Mouse (Mus musculus): ENCODE data around the gene Tyw1. TPM values are rescaled to one million over a fixed set of nuclear protein-coding genes. Genes with fewer than 3 reads are reported as not detected.

Tyw1 gene
- 7.0 and 11.7 TPM in 2 replicates for polyA plus RNA-seq (2011; ENCODE audit: insufficient read depth, insufficient read length, low replicate concordance, missing spikeins)

- TF ChIP-seq POLR2A (IDR thresholded peaks at IDR 0.05; ENCODE audit: borderline replicate concordance, control insufficient read depth, low read depth, low read length) (peak; percentile 99), CTCF (IDR thresholded peaks at IDR 0.05; ENCODE audit: control insufficient read depth, insufficient read depth, low read length) (peak; percentile 19; the same call in 1 of the 2 replicates)
- H3K27ac ChIP-seq (ENCODE audit: control insufficient read depth, insufficient read depth, low read depth, low read length, poor library complexity) = peak within 1 kb of the TSS; percentile 92
- WGBS = under 1% methylated on average over 52 of the region's 52 CpGs
- H3K4me3 ChIP-seq (replicated peaks; ENCODE audit: control insufficient read depth, low read depth, low read length) = peak within 1 kb of the TSS; percentile 91
- H3K4me1 ChIP-seq (ENCODE audit: control insufficient read depth, insufficient read depth, low read length) = no peaks in the 10 kb centered on the region
Observed at GRCm38 (mm10) chr5:130255017-130255720, at the start of gene Tyw1, which contains the start of gene Sbds. TSS of gene Tyw1 (plus strand) at chr5:130255619. TSS of gene Sbds (minus strand) at chr5:130255530.

GRCm38 (mm10) chr5:130207299-130207698 is 48.1 kb upstream of the Tyw1 start:
- H3K4me1 ChIP-seq (ENCODE audit: control insufficient read depth, insufficient read depth, low read length) = peaks cover 9% of the 10 kb centered on the region; the same call in 1 of the 2 replicates
- H3K27ac ChIP-seq (ENCODE audit: control insufficient read depth, insufficient read depth, low read depth, low read length, poor library complexity) = no peak overlapping the region
- 92% methylated on average over 4 of the region's 4 CpGs for WGBS
- no peak overlapping the region for H3K4me3 ChIP-seq (replicated peaks; ENCODE audit: control insufficient read depth, low read depth, low read length)
- no peak for TF ChIP-seq CTCF (IDR thresholded peaks at IDR 0.05; ENCODE audit: control insufficient read depth, insufficient read depth, low read length)
- TF ChIP-seq POLR2A (IDR thresholded peaks at IDR 0.05; ENCODE audit: borderline replicate concordance, control insufficient read depth, low read depth, low read length) = no peak

GRCm38 (mm10) chr5:130212956-130213355 is 42.5 kb upstream of the Tyw1 start:
- 91% methylated on average over 11 of the region's 11 CpGs for WGBS
- H3K4me1 ChIP-seq (ENCODE audit: control insufficient read depth, insufficient read depth, low read length) = peaks cover 3% of the 10 kb centered on the region; the same call in 1 of the 2 replicates
- no peak for TF ChIP-seq CTCF (IDR thresholded peaks at IDR 0.05; ENCODE audit: control insufficient read depth, insufficient read depth, low read length)
- no peak for TF ChIP-seq POLR2A (IDR thresholded peaks at IDR 0.05; ENCODE audit: borderline replicate concordance, control insufficient read depth, low read depth, low read length)

DNA sequence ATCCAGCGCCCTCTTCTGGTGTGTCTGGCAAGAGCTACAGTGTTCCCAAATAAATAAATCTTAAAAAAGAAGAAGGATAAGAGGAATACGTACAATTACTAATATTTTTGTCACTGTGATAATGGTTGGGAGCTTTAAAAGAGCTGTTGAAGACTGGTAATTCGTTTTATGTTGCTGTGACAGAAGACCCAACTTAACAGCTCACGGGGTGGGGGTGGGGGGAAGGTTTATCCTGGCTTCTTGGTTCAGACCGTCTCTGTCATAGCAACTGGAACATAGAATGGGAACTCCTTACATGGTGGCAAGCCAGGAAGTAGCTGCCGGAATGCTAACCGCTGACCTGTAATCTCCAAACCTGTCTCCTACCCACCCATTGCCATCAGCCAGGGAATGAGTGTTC is 38.6 kb upstream of the Tyw1 start, which contains the start of gene Tmem248:
Gene Tmem248 (plus strand): TSS at position 301 of the 400 bp plus-strand sequence.
- no peak within 1 kb of the TSS for H3K27ac ChIP-seq (ENCODE audit: control insufficient read depth, insufficient read depth, low read depth, low read length, poor library complexity)
- 84% methylated on average over 7 of the region's 7 CpGs for WGBS
- no peaks in the 10 kb centered on the region for H3K4me1 ChIP-seq (ENCODE audit: control insufficient read depth, insufficient read depth, low read length)
- H3K4me3 ChIP-seq (replicated peaks; ENCODE audit: control insufficient read depth, low read depth, low read length) = no peak within 1 kb of the TSS
- no peak for TF ChIP-seq POLR2A (IDR thresholded peaks at IDR 0.05; ENCODE audit: borderline replicate concordance, control insufficient read depth, low read depth, low read length)
- no peak for TF ChIP-seq CTCF (IDR thresholded peaks at IDR 0.05; ENCODE audit: control insufficient read depth, insufficient read depth, low read length)

More at GRCm38 (mm10) chr5:130212956-130213355, 42.5 kb upstream of the Tyw1 start:
- Histone ChIP-seq H3K27ac (ENCODE audit: control insufficient read depth, insufficient read depth, low read depth, low read length, poor library complexity) (no peak overlapping the region), H3K4me3 (replicated peaks; ENCODE audit: control insufficient read depth, low read depth, low read length) (no peak overlapping the region)

- no peaks in the 10 kb centered on the region for H3K4me1 ChIP-seq (ENCODE audit: control insufficient read depth, insufficient read depth, low read length)
- TF ChIP-seq CTCF (IDR thresholded peaks at IDR 0.05; ENCODE audit: control insufficient read depth, insufficient read depth, low read length) (no peak), POLR2A (IDR thresholded peaks at IDR 0.05; ENCODE audit: borderline replicate concordance, control insufficient read depth, low read depth, low read length) (no peak)
- H3K4me3 ChIP-seq (replicated peaks; ENCODE audit: control insufficient read depth, low read depth, low read length) = no peak overlapping the region
- H3K27ac ChIP-seq (ENCODE audit: control insufficient read depth, insufficient read depth, low read depth, low read length, poor library complexity) = no peak overlapping the region
- 87% methylated on average over 4 of the region's 4 CpGs for WGBS
Observed at GRCm38 (mm10) chr5:130217406-130217805, 38.0 kb upstream of the Tyw1 start.

- 92% methylated on average over 5 of the region's 5 CpGs for WGBS
- Histone ChIP-seq H3K4me1 (ENCODE audit: control insufficient read depth, insufficient read depth, low read length) (no peaks in the 10 kb centered on the region), H3K27ac (ENCODE audit: control insufficient read depth, insufficient read depth, low read depth, low read length, poor library complexity) (no peak overlapping the region), H3K4me3 (replicated peaks; ENCODE audit: control insufficient read depth, low read depth, low read length) (no peak overlapping the region)
- TF ChIP-seq POLR2A (IDR thresholded peaks at IDR 0.05; ENCODE audit: borderline replicate concordance, control insufficient read depth, low read depth, low read length) (no peak), CTCF (IDR thresholded peaks at IDR 0.05; ENCODE audit: control insufficient read depth, insufficient read depth, low read length) (no peak)
Observed at GRCm38 (mm10) chr5:130218336-130218735, 37.1 kb upstream of the Tyw1 start.

- H3K4me3 ChIP-seq (replicated peaks; ENCODE audit: control insufficient read depth, low read depth, low read length) = no peak overlapping the region
- WGBS = 54% methylated on average over 2 of the region's 2 CpGs
Observed at GRCm38 (mm10) chr5:130221316-130221715, 34.1 kb upstream of the Tyw1 start.

GRCm38 (mm10) chr5:130221760-130222145 is 33.7 kb upstream of the Tyw1 start:
- peaks cover 1% of the 10 kb centered on the region; the same call in 1 of the 2 replicates for H3K4me1 ChIP-seq (ENCODE audit: control insufficient read depth, insufficient read depth, low read length)
- H3K4me3 ChIP-seq (replicated peaks; ENCODE audit: control insufficient read depth, low read depth, low read length) = peak overlapping the region; percentile 96
- 2% methylated on average over 10 of the region's 10 CpGs for WGBS
- H3K27ac ChIP-seq (ENCODE audit: control insufficient read depth, insufficient read depth, low read depth, low read length, poor library complexity) = peak overlapping the region; percentile 93
- TF ChIP-seq POLR2A (IDR thresholded peaks at IDR 0.05; ENCODE audit: borderline replicate concordance, control insufficient read depth, low read depth, low read length) = no peak
- TF ChIP-seq CTCF (IDR thresholded peaks at IDR 0.05; ENCODE audit: control insufficient read depth, insufficient read depth, low read length) = no peak

More at GRCm38 (mm10) chr5:130221316-130221715, 34.1 kb upstream of the Tyw1 start:
- Histone ChIP-seq H3K27ac (ENCODE audit: control insufficient read depth, insufficient read depth, low read depth, low read length, poor library complexity) (no peak overlapping the region), H3K4me1 (ENCODE audit: control insufficient read depth, insufficient read depth, low read length) (peaks cover 1% of the 10 kb centered on the region; the same call in 1 of the 2 replicates)
- TF ChIP-seq POLR2A (IDR thresholded peaks at IDR 0.05; ENCODE audit: borderline replicate concordance, control insufficient read depth, low read depth, low read length) (no peak), CTCF (IDR thresholded peaks at IDR 0.05; ENCODE audit: control insufficient read depth, insufficient read depth, low read length) (no peak)
